Mouse (Mus musculus): ENCODE results near the gene Txnl4b. TPM values are rescaled to one million over a fixed set of nuclear protein-coding genes. Genes with fewer than 3 reads are reported as not detected.

The Txnl4b gene
- 4.8 and 5.8 TPM in 2 replicates for polyA plus RNA-seq (2012; rRNA removed)

- peak; percentile 100 for DNase-seq (ENCODE audit: low read depth, low spot score)
- under 1% methylated on average over 52 of the region's 52 CpGs for WGBS
These were observed at the start of gene Txnl4b, which contains the start of gene Dhx38 for GRCm38 (mm10) chr8:109565498-109566333. Gene Txnl4b (plus strand): TSS chr8:109565892. Gene Dhx38 (minus strand): TSS chr8:109565861.

- no peak for DNase-seq (ENCODE audit: low read depth, low spot score)
- 81% methylated on average over 2 of the region's 2 CpGs for WGBS
These were observed 41.7 kb upstream of the Txnl4b start for GRCm38 (mm10) chr8:109524008-109524407.

GRCm38 (mm10) chr8:109535140-109535990, 30.3 kb upstream of the Txnl4b start:
- 83% methylated on average over 19 of the region's 19 CpGs for WGBS
- DNase-seq (ENCODE audit: low read depth, low spot score), result no peak

- WGBS, result 9% methylated on average over 5 of the region's 5 CpGs
- no peak for DNase-seq (ENCODE audit: low read depth, low spot score)
These were observed 29.0 kb upstream of the Txnl4b start for GRCm38 (mm10) chr8:109536703-109537102.

- WGBS, result 62% methylated on average over 5 of the region's 5 CpGs
These were observed 23.5 kb upstream of the Txnl4b start for GRCm38 (mm10) chr8:109542165-109542564.

GRCm38 (mm10) chr8:109542748-109543519, 22.8 kb upstream of the Txnl4b start:
- DNase-seq (ENCODE audit: low read depth, low spot score), result no peak
- WGBS, result 64% methylated on average over 8 of the region's 8 CpGs

More at GRCm38 (mm10) chr8:109542165-109542564, 23.5 kb upstream of the Txnl4b start:
- DNase-seq (ENCODE audit: low read depth, low spot score), result no peak

GRCm38 (mm10) chr8:109544049-109544448, 21.6 kb upstream of the Txnl4b start:
- no peak for DNase-seq (ENCODE audit: low read depth, low spot score)
- 30% methylated on average over 3 of the region's 3 CpGs for WGBS

- WGBS, result 51% methylated on average over 3 of the region's 3 CpGs
- no peak for DNase-seq (ENCODE audit: low read depth, low spot score)
These were observed 14.0 kb upstream of the Txnl4b start for GRCm38 (mm10) chr8:109551663-109552062.

- WGBS, result 67% methylated on average over 2 of the region's 2 CpGs
- no peak for DNase-seq (ENCODE audit: low read depth, low spot score)
These were observed 1.8 kb upstream of the Txnl4b start for GRCm38 (mm10) chr8:109563881-109564280.

GRCm38 (mm10) chr8:109564766-109565165, 926 bp upstream of the Txnl4b start:
- WGBS, result 3% methylated on average over 10 of the region's 10 CpGs
- DNase-seq (ENCODE audit: low read depth, low spot score), result peak; percentile 7

- 88% methylated on average over 12 of the region's 12 CpGs for WGBS
- no peak for DNase-seq (ENCODE audit: low read depth, low spot score)
These were observed 5.4 kb downstream of the Txnl4b start for GRCm38 (mm10) chr8:109571139-109571538.

GRCm38 (mm10) chr8:109576311-109576710, 10.6 kb downstream of the Txnl4b start:
- DNase-seq (ENCODE audit: low read depth, low spot score), result no peak
- 56% methylated on average over 4 of the region's 4 CpGs for WGBS

- DNase-seq (ENCODE audit: low read depth, low spot score), result no peak
- 35% methylated on average over 8 of the region's 8 CpGs for WGBS
These were observed 13.2 kb downstream of the Txnl4b start, which contains the start of gene Hp for GRCm38 (mm10) chr8:109578900-109579301. Gene Hp (minus strand): TSS chr8:109579172.

GRCm38 (mm10) chr8:109584293-109584692, 18.6 kb downstream of the Txnl4b start:
- WGBS, result 81% methylated on average over 4 of the region's 4 CpGs
- DNase-seq (ENCODE audit: low read depth, low spot score), result no peak

GRCm38 (mm10) chr8:109584830-109585229, 19.1 kb downstream of the Txnl4b start:
- 41% methylated on average over 3 of the region's 3 CpGs for WGBS
- no peak for DNase-seq (ENCODE audit: low read depth, low spot score)

- DNase-seq (ENCODE audit: low read depth, low spot score), result no peak
These were observed 20.0 kb downstream of the Txnl4b start for GRCm38 (mm10) chr8:109585652-109586051.

GRCm38 (mm10) chr8:109586972-109587504, 21.3 kb downstream of the Txnl4b start:
- no peak for DNase-seq (ENCODE audit: low read depth, low spot score)

GRCm38 (mm10) chr8:109590901-109591300, 25.2 kb downstream of the Txnl4b start:
- DNase-seq (ENCODE audit: low read depth, low spot score), result no peak
- 80% methylated on average over 9 of the region's 9 CpGs for WGBS

More at GRCm38 (mm10) chr8:109586972-109587504, 21.3 kb downstream of the Txnl4b start:
- 18% methylated on average over 7 of the region's 7 CpGs for WGBS

- 83% methylated on average over 3 of the region's 3 CpGs for WGBS
- no peak for DNase-seq (ENCODE audit: low read depth, low spot score)
These were observed 25.7 kb downstream of the Txnl4b start for GRCm38 (mm10) chr8:109591367-109591766.

All from large intestine, adult 2 months (tissue).